Mouse (Mus musculus) adrenal gland, adult (tissue): ENCODE data around the gene Stx3.
A peak's percentile ranks its signal among the peaks of the same experiment; 100 is the strongest.

Source experiments
- DNase-seq, 2 experiments: peaks; one replicate each; pipeline ENCODE4 v3.0.0; 2022 to 2023; ENCODE audit warnings: low spot score in 1 of 2; ENCODE audit not compliant: inconsistent age in 2 of 2

The Stx3 gene

GRCm38 (mm10) chr19:11819143-11819700 lies at the start of gene Stx3:
TSS of gene Stx3 (minus strand) at chr19:11819403.
- peak in 1 of 2 experiments; percentile 54 for DNase-seq

DNA sequence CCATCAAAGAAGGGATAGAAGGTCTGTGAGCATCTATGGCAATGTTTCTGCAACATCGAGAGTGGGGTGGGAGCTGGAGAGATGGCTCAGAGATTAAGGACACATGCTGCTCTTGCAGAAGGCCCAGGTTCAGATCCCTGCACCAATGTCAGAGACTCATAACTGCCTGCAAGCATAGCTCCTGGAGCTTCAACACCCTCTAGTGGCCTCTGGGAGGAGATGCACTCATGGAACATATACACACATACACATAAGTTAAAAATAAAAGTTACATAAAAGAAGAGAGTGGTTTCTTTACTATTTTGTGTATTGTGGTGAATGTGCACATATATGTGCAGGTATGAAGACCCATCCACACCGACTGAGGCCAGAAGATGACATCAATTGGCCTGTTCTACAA lies 48.6 kb upstream of the Stx3 start:
- DNase-seq, result no peak

GRCm38 (mm10) chr19:11860966-11861365 lies 41.8 kb upstream of the Stx3 start, which contains the start of gene Olfr1418:
TSS of gene Olfr1418 (minus strand) at chr19:11861066.
- DNase-seq, result no peak

DNA sequence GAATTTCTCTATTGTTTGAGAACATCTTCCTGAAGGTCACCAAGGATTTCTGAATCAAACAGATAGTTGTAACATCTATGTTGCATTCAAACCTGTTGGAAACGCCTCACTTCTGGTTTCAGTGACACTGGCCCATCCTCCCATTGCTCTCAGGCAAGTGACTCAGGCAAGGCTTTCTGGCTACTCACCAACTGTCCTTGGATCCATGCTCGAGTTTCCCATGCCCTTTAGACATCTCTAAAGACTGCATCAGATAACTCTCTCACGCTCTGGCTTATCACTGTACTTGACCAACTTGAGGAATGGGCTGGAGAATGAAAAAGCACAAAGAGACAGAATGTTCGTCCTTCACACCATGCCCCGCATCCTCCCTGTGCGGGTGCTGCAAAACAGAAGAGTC lies 37.3 kb upstream of the Stx3 start:
- DNase-seq, result peak; percentile 71 to 88

DNA sequence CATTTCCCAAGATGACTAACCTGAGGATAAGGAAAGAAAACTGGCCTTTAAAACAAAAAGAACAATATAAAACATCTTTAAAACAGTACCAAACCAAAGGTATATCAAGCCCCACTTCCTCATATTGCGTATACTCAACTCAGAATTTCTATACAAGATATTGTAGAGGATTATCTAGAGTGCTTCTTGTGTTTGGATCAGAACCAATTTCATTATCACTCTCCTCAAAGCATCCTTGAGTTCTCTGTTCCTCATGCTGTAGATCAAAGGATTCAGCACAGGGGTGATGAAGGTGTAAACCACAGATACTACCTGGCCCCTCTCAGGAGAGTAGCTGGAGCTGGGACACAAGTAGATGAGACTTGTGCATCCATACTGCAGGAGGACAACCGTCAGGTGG lies 35.6 kb upstream of the Stx3 start:
- DNase-seq, result no peak

- DNase-seq, result no peak
Measured at GRCm38 (mm10) chr19:11852652-11853051, 33.4 kb upstream of the Stx3 start.

DNA sequence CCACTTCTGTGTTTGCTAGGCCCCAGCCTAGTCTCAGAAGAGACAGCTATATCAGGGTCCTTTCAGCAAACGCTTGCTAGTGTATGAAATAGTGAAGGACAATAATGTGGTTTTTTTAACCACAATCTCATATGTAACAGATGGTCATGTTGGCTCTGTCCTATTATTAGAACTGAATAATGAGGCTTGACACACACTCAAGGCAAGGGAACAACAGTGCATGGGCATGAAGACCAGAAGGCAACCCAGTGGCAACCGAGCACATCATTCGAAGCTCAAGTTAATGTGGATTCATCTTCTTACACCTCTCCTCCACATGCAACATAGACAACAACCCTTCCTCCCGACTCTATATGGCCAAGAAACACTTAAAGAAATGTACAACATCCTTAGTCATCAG lies 27.1 kb upstream of the Stx3 start:
- no peak for DNase-seq

DNA sequence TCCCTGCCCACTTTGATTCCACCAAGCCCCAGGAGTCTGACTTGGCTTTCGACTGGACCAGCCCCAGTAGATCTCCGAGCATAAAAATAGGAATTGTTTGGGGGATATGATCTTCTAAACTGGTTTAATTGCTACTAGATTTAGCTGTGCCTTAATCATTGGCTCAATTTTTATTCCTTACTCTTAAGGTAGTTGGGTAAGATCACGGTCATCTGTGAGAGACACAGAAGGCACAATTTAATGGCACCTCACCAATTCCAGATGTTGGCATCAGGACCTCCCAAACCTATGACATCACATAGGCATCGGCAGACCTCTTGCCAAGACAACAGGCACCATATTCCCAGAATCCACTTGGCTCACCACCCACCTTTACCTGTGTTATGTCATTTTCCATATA lies 19.9 kb upstream of the Stx3 start, which contains the start of gene Olfr1417:
TSS of gene Olfr1417 (minus strand) at position 101 of the 400 bp plus-strand sequence.
- DNase-seq, result no peak

GRCm38 (mm10) chr19:11823346-11824065 lies 4.3 kb upstream of the Stx3 start:
- no peak for DNase-seq

DNA sequence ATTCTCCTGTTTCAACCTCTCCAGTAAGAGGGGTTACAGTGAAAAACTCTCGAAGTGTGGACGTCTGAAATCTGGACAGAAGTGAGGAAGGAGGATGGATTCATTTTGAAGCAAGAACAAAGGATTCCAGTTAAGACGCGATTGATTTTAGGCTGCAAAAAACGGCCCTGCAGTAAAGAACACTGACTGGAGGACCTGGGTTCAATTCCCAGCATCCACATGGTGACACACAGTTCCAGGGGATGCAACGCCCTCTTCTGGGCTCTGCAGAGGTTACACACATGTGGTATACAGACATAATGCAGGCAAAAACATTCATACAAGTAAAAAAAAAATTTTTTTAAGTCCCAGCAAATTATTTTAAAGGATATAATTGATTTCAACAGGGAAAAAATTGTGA lies 1.0 kb upstream of the Stx3 start:
- DNase-seq, result no peak

GRCm38 (mm10) chr19:11819800-11820199 lies 597 bp upstream of the Stx3 start:
- peak; percentile 83 to 93 for DNase-seq

DNA sequence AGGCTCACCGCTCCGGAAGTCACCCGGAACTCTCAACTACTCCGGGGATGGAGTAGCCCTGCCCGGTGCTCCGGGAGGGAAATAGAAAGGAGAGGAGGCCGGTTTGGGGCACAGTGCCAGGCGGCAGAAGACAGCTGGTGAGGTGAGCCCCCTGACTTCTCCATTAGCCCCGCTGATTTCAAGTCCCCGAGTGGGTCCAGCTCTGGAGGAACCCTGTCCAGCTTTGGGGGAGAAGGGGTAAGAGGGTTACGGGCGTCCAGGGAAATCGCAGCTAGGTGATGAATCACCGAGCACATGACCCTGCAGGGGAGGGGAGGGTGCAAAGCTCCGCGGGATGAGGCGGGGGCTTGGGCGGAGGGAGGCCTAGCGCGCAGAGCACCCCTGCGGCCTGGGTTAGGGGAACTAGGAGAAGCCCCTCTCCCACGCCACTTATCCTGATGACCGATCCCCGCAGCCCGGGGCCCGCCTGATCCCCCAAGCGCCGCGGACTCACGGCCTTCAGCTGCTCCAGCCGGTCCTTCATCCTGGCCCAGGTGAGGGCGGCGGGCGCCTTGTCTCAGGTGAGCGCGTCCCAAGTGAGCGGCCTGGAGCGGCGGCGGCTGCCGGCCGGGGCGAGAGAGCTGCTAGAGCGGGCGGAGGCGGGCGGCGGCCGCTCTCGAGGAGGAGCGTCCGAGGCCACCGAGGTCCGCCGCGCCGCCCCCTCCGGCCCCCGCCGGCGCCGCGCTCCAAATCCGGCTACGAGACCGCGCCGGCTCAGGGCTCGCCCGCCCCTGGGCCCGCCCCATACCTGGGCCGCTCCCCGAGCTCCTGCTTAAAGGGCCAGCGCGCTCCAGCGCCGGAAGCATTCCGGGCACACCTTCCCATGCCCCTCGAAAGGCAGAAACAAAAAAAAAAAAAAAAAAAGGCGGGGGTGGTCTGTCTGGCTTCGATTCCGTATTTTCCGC lies 732 bp downstream of the Stx3 start:
- DNase-seq, result peak; percentile 81 to 92

DNA sequence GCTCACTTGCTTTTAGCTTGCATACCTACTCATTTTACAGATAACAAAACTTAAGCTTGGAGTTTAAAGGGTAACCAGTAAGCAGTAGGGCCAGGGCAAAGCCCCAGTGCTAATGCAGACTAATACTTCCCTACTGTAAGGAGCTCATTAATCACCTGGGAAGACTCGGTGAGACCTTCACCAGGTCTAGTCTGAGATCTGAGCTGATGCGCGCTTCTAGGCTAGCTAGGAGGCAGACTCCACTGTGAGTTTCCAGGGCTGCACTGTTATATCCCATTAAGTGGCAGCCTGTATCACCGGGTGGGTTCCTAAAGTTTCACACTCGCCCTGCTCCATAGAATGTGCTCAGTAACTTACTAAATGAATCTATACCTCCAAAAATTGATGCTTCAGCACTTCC lies 1.6 kb downstream of the Stx3 start:
- peak in 1 of 2 experiments; percentile 40 for DNase-seq

DNA sequence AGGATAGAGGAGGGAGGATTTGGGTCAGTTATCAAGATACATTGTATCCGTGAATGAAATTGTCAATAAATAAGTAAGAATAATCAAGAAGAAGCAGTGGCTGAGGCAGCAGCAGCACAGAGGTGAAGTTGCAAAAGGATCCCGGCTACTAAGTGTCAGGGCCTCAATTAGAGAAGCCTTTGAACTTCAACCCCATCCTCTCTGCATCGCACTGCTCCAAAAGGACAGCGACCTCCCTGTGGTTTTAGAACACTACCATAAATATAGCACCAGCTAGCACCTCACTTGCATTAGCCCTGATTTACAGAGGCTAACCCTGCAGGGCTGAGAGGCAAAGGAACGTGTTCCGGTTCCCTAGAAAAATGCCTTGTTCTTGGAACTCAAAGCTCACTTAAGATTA lies 2.5 kb downstream of the Stx3 start:
- no peak for DNase-seq

- DNase-seq, result no peak
Measured at GRCm38 (mm10) chr19:11814742-11815333, 4.4 kb downstream of the Stx3 start.

- DNase-seq, result no peak
Measured at GRCm38 (mm10) chr19:11813649-11814048, 5.6 kb downstream of the Stx3 start.

- DNase-seq, result no peak
Measured at GRCm38 (mm10) chr19:11813136-11813535, 6.1 kb downstream of the Stx3 start.

DNA sequence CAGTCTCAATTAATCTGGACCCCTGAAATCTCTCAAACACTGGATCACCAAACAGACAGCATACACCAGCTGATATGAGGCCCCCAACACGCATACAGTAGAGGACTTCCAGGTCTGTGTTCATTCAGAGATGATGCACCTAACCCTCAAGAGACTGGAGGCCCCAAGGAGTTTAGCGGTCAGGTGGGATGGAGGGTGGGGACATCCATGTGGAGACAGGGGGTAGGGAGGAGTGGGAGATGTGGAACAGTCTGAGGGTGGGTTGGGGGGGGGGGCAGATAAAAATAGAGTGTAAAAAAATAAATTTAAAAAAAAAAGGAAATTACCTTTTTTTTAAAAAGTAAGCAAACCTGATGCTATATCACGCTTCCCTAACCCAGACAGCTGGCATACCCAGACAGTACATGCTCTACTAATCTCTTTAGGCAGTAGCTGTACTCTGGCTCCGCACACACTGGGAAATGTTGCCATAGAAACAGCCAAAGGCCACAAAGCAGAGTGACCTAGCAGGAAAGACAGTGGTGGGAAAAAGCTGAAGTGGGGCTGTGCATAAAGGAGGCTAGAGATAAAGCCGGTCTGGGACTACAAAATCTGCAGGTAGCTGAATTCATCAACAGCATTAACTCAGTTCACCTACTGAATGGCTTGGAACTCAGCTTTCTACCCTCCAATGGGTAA lies 7.4 kb downstream of the Stx3 start:
- peak; percentile 25 to 48 for DNase-seq

GRCm38 (mm10) chr19:11810856-11811255 lies 8.3 kb downstream of the Stx3 start:
- DNase-seq, result peak; percentile 31 to 72

DNA sequence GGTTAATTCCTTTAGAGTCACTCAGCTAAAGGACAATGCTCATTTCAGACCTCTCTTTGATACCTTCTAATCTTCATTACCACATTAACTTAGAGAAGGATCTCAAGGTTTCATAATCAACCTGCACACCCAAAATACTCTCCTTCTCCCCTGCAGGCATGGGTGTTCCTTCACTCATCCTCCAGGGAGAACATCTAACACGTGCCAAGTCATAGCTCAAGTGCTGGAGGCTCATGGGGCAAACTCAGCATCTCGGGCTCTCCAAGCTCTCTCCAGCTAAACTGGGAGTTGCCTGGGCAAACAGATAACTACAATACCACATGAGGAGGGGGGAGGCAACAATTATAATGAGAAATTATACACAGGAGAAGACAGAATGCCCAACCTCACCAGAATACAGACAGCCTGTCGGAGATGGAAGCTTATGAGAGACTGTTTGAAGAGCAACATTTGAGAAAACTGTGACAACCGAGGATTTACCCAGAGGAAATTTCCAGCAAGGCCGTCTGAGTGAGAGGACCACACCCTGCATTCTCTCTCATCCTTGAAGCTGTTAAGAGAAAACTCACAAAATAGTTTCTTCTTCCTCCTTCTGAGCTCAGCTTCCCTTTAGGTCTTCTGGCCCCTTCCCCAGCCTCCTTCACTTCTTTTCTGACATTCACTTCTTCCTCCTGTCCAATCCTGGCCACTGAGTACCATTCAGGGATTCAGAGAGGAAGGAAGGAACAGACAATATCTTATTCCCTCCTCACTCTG lies 9.0 kb downstream of the Stx3 start:
- DNase-seq, result no peak
